Mouse (Mus musculus): ENCODE measurements at regions not wholly inside any gene's neighbourhood (a gene's known extent, or its start where the extent isn't known, plus 50 kb on each side); places are given as distances from the start of the nearest gene placed in this dataset.
A peak's percentile ranks its signal among the peaks of the same experiment; 100 is the strongest.
"Not testable (repeated sequence)": the region's sequence is repeated elsewhere in the genome, so short reads cannot be mapped to it uniquely, and the experiment has no call there.

DNA sequence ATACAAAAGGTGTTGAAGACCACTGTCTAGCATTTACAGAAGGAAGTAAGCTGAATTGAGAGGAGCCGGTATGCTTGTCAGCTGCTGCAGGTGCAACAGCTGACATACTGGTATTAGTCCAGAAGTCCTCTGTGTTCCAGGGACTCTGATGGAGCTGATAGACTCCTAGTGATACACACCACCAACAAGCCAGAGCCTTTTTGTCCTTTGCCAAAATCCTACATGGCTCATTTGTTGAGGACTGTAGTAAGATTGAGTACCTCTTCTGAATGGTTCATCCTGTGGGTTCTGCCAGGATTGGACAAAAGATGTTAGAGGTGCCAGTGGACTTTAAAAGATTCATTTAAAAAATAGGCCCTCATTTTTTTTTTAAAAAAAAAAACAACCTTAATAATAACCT is 129.4 kb upstream of the Tmem185a start:
- no peak for DNase-seq

DNA sequence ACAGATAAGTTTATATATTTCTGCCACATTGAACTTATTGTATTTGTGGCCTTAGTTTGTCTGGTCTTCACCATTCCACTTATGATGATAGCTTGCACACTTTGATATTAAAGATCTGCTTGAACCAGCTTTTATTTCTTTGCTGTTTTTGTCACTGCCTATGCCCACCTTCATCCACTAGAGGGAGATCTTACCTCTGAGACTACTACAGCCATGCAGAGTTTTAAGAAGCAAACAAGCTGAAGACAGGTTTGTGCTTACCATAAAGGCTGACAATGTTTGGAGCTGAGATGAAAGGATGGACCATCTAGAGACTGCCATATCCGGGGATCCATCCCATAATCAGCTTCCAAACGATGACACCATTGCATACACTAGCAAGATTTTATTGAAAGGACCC is 105.4 kb upstream of the Tmem185a start:
- peak; percentile 17 for DNase-seq

DNA sequence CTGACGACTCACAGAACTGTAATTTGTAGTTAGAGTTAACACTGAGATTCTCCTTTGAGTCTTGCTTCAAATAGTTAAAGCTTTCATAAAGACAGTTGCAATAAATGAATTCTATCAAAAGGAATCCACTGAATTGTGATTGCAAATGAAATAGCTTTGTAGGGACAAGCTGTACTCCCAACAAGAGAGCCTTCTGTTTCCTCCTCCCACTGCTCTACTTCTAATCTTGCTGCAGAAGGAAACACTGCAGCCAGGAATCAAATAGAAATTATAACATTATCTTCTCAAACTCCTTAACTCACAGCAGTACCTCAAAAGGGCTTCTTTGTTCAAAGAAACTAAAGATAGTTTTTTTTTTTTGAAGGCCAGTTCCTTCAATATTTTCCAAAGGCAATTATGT is 103.2 kb upstream of the Tmem185a start:
- DNase-seq = peak; percentile 10

DNA sequence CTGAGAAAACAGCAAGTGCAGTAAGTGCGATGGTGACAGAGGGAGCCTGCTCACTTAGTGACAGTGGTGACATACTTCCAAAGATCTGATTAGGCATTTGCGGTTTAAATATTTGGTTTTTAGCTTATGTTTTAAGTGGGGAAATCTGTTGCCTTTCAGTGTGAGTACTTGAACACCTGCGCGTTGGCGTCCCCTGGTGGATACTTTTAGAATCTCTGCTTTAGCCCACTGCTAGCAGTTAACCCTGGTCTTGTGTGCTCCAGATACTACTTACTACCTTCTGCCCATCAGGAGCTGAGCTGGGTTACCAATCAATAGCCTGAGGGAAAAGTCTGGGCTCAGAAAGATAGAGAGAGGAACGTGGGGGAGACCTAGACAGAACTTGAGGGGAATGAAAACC is 97.3 kb upstream of the Tmem185a start:
- not testable (repeated sequence) for DNase-seq

GRCm38 (mm10) chrX:70570586-70570985 is 93.6 kb upstream of the Tmem185a start:
- DNase-seq = not testable (repeated sequence)

DNA sequence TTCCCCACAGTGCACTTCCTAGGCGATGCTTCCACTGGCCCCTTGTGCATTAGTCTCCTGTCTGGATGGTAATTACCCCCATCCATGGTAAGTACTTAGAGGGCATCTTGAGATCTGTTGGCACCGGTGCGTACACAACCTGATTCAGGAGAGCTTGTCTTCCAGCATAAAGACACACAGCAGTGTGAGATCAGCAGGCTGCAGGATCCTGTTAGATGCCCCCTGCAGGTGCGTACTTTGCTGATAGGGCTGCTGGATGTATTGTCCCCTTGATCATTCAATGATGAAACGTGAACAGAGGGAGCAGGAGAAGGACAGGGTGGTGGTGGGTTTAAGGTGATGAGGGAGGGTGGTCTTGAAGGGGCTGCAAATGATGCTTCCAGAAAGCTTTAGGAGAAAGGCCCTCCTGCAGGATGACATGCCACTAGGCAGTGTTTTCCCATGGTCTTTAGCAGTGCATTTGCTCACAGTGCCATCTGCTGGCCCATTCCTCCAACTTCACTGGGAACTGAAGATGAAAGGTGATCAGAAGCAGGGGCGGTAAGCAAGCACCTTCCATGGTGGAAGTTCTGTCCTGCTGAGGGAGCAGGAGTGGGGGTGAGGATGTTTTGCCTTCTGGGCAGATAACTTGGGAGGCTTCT is 92.5 kb upstream of the Tmem185a start:
- not testable (repeated sequence) for DNase-seq

Data from layer of hippocampus, adult 9-11 months (tissue).